Mouse (Mus musculus) midbrain, embryonic 11.5 days (tissue): ENCODE measurements at regions not wholly inside any gene's neighbourhood (a gene's known extent, or its start where the extent isn't known, plus 50 kb on each side); places are given as distances from the start of the nearest gene placed in this dataset.
A peak's percentile ranks its signal among the peaks of the same experiment; 100 is the strongest.

ENCODE experiments used
- ATAC-seq: fragments of 200-750 bp; cut with Nextera tagmentation; 2 replicates; pipeline ENCODE4 v1.8.0; 2017; ENCODE audit warnings: moderate TSS enrichment, moderate library complexity; ENCODE audit not compliant: low FRiP score
- DNase-seq: peaks from one replicate; pipeline ENCODE4 v3.0.0; 2015; ENCODE audit warnings: low spot score; ENCODE audit errors: missing footprints
- H3K27ac ChIP-seq: fragments of 300-500 bp; sonication (generic); 2 replicates; pipeline ENCODE4 v1.5.1; 2014; ENCODE audit warnings: low read depth, low read length
- H3K27me3 ChIP-seq: fragments of 300-500 bp; sonication (generic); 2 replicates; pipeline ENCODE4 v1.6.1; 2014; ENCODE audit warnings: mild to moderate bottlenecking, low read length, moderate library complexity, mixed read lengths; ENCODE audit not compliant: control insufficient read depth, insufficient read depth
- H3K36me3 ChIP-seq: fragments of 300-500 bp; sonication (generic); 2 replicates; pipeline ENCODE4 v1.6.1; 2014; ENCODE audit warnings: mild to moderate bottlenecking, low read length, moderate library complexity, mixed read lengths; ENCODE audit not compliant: control insufficient read depth, insufficient read depth
- H3K4me1 ChIP-seq: fragments of 300-500 bp; sonication (generic); 2 replicates; pipeline ENCODE4 v1.6.1; 2014; ENCODE audit warnings: low read length; ENCODE audit not compliant: control insufficient read depth, insufficient read depth
- H3K4me2 ChIP-seq: fragments of 300-500 bp; sonication (generic); 2 replicates; pipeline ENCODE4 v1.6.1; 2014; ENCODE audit warnings: mild to moderate bottlenecking, moderate library complexity
- H3K4me3 ChIP-seq: fragments of 300-500 bp; sonication (generic); 2 replicates; pipeline ENCODE4 v1.5.1; 2014; ENCODE audit warnings: low read depth, low read length
- H3K9ac ChIP-seq: fragments of 300-500 bp; sonication (generic); 2 replicates; pipeline ENCODE4 v1.6.1; 2014; ENCODE audit warnings: low read length
- H3K9me3 ChIP-seq: fragments of 300-500 bp; sonication (generic); 2 replicates; pipeline ENCODE4 v1.6.1; 2016; ENCODE audit warnings: low read length; ENCODE audit not compliant: control insufficient read depth
- WGBS: fragments of 180-500 bp; shearing (Covaris S2); extraction: QIAGEN DNeasy Blood & Tissue Kit; methylation state at CpG from one replicate; pipeline ENCODE4 v1.1.7; 2014; 5-methylcytosine and 5-hydroxymethylcytosine counted together

DNA sequence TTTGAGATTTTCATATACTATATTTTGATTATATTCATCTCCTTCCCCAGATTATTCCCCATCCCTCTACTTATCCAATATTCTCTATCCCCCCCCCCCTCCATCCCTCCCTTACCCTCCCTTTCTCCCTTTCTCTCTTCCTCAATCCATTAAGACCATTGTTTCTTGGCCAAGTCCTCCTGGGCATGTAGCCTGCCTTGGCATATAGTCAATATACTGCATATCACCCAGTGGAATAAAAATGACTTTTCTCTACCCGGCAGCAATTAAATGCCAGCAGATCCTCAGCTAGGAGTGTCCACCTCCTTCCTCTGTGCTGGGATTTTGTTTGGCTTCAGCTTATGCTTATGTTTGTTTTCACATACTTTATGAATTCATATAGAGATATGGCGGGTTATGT, 987.3 kb downstream of the Robo2 start:
- Histone ChIP-seq H3K4me3 (no peak overlapping the region), H3K36me3 (no peaks in the 10 kb centered on the region), H3K27ac (no peak overlapping the region), H3K9ac (no peak overlapping the region), H3K4me2 (no peak overlapping the region), H3K9me3 (no peaks in the 10 kb centered on the region; the same call in 1 of the 2 replicates), H3K27me3 (no peaks in the 10 kb centered on the region), H3K4me1 (no peaks in the 10 kb centered on the region)
- ATAC-seq (no peak), DNase-seq (no peak)
- 88% methylated on average over 2 of the region's 2 CpGs for WGBS

DNA sequence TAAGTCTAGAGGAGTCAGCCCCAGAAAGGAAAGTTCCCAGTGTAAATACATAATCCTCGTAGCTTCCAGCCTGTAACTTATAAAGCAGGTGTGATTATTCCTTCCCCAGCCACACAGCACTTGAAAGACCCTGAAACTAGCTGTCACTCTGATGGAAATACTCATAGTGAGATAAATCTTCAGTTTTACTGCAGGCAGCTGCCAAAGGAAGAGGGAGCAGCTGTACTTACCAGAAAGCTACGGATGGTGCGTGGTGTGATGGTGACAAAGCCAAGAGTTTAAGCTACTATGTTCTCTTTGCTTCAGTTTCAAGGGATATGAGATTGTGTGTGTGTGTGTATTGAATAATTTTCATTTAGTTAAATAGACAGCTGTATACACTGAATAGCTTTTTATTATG, 1007.1 kb downstream of the Robo2 start:
- no peak overlapping the region for H3K9ac ChIP-seq
- DNase-seq (no peak), ATAC-seq (no peak)
- H3K4me2 ChIP-seq, result no peak overlapping the region
- H3K4me1 ChIP-seq, result no peaks in the 10 kb centered on the region
- H3K36me3 ChIP-seq, result no peaks in the 10 kb centered on the region
- no peak overlapping the region for H3K27ac ChIP-seq
- no peaks in the 10 kb centered on the region for H3K9me3 ChIP-seq
- WGBS, result 72% methylated on average over 3 of the region's 3 CpGs
- H3K4me3 ChIP-seq, result no peak overlapping the region
- no peaks in the 10 kb centered on the region for H3K27me3 ChIP-seq

DNA sequence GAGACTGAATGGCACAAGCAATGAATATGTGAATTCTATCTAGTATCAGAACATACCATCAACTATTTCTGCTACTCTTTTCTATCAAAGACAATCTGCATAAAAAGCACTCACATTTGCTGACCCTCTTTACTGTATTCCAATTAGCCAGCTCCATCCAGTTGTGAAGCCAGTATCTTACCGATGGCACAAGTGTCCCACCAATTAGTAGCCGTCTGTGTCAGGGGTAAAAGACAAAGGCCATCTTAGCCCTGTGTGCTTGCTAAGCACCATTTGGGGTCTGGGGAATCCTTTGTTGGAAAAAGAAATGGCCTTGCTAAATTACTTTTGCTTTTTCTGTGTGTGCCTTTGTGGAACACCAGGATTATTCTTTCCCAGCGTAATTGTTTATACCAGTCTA, 1007.5 kb downstream of the Robo2 start:
- no peaks in the 10 kb centered on the region for H3K4me1 ChIP-seq
- no peaks in the 10 kb centered on the region for H3K9me3 ChIP-seq
- ATAC-seq (no peak), DNase-seq (no peak)
- no peaks in the 10 kb centered on the region for H3K36me3 ChIP-seq
- no peak overlapping the region for H3K4me3 ChIP-seq
- H3K27ac ChIP-seq, result no peak overlapping the region
- H3K4me2 ChIP-seq, result no peak overlapping the region
- WGBS, result 69% methylated on average over 3 of the region's 3 CpGs
- no peak overlapping the region for H3K9ac ChIP-seq
- no peaks in the 10 kb centered on the region for H3K27me3 ChIP-seq

DNA sequence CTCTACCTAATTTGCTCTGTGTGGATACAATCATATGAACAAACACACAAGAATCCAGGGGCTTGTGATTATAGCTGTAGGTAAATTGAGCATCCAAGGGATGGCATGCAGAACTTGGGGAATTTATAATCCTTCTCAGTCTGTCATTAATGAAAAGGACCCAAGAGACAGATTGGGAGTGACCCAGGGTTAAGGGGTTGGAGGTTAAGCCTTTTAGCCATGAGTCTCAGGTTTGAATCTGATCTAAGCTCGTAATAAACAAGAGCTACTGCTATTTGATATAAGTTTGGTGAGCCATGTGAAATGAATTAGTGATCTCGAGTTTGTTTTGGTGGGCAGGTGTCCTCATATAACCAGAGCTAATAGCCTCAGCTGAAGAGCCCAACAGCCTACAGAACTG, 1032.6 kb downstream of the Robo2 start:
- no peak overlapping the region for H3K9ac ChIP-seq
- H3K9me3 ChIP-seq, result no peaks in the 10 kb centered on the region
- no peaks in the 10 kb centered on the region for H3K36me3 ChIP-seq
- no peaks in the 10 kb centered on the region for H3K4me1 ChIP-seq
- no peak for ATAC-seq
- no peak overlapping the region for H3K4me3 ChIP-seq
- no peak for DNase-seq
- H3K27me3 ChIP-seq, result no peaks in the 10 kb centered on the region
- H3K27ac ChIP-seq, result no peak overlapping the region
- WGBS, result 36% methylated on average over 2 of the region's 2 CpGs
- H3K4me2 ChIP-seq, result no peak overlapping the region

DNA sequence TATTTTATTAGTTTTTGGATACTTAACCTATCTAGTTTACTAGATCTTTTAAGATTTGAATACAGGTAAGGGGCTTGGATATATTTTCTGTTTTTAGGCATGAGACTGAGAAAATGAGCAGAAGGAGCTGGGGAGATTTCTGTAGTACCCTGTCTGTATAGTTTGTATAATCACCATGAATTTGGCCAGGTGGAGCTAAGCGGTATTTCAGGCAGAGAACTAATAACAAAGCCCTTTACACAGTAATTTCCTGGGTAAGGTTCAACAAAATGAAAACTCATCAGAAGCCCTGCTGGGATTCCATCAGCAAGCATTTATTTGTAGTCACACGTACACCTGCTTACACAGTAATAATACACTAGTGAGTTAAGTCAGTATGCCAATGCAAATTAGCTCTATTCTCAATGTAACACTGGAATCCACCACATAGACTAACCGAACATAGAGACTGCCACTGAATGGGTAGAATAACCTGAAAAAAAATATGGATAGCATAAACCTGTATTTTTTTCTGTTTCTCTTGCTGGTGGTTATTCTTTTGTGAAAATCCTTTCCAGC, 1036.9 kb downstream of the Robo2 start:
- H3K9ac ChIP-seq, result no peak overlapping the region
- H3K4me1 ChIP-seq, result no peaks in the 10 kb centered on the region
- H3K9me3 ChIP-seq, result no peaks in the 10 kb centered on the region
- no peak for DNase-seq
- H3K4me3 ChIP-seq, result no peak overlapping the region
- no peaks in the 10 kb centered on the region for H3K27me3 ChIP-seq
- WGBS, result 83% methylated on average over 3 of the region's 3 CpGs
- H3K27ac ChIP-seq, result no peak overlapping the region
- no peak overlapping the region for H3K4me2 ChIP-seq
- no peaks in the 10 kb centered on the region for H3K36me3 ChIP-seq
- no peak for ATAC-seq

GRCm38 (mm10) chr16:73368607-73369233, 1042.9 kb downstream of the Robo2 start:
- ATAC-seq, result peak; percentile 57
- no peak for DNase-seq
- no peak overlapping the region for H3K4me2 ChIP-seq
- H3K27ac ChIP-seq, result no peak overlapping the region
- no peak overlapping the region for H3K9ac ChIP-seq
- no peaks in the 10 kb centered on the region for H3K36me3 ChIP-seq
- H3K9me3 ChIP-seq, result no peaks in the 10 kb centered on the region
- no peaks in the 10 kb centered on the region for H3K27me3 ChIP-seq
- WGBS, result 29% methylated on average over 10 of the region's 10 CpGs
- H3K4me3 ChIP-seq, result no peak overlapping the region
- H3K4me1 ChIP-seq, result no peaks in the 10 kb centered on the region

GRCm38 (mm10) chr16:73367926-73368325, 1043.7 kb downstream of the Robo2 start:
- Histone ChIP-seq H3K27me3 (no peaks in the 10 kb centered on the region), H3K9ac (no peak overlapping the region), H3K4me2 (no peak overlapping the region), H3K27ac (no peak overlapping the region), H3K4me3 (no peak overlapping the region), H3K9me3 (no peaks in the 10 kb centered on the region), H3K36me3 (no peaks in the 10 kb centered on the region), H3K4me1 (no peaks in the 10 kb centered on the region)
- ATAC-seq, result no peak
- DNase-seq, result no peak
- 90% methylated on average over 5 of the region's 5 CpGs for WGBS

DNA sequence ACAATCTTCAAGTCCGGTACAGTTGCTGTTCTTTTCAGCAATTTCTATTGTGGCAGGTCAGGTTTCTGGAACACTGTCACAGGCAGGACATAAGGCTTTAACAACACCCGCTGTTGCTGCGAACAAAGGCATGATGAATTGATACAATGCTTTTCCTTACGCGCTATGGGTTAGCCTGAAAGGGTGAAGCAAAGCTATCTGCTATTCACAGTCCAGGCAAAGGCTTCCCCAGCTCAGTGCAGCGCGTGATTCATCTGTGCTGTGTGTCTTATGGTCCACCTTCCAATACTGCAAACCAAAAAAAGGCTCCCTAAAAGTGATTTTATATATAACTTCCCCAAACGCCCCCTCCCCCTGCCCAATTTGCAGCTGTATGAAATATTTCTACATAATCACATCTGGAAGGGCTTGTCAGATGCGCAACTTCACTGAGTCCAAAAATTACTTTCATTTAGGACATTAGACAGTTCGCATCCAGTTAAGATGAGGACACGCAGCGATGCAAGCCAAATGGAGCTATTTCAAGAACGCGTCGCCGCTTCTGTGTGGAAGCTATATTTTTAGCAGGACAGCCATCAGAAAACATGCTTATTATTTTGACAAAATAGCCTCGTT, 1044.3 kb downstream of the Robo2 start:
- H3K27me3 ChIP-seq, result no peaks in the 10 kb centered on the region
- no peak overlapping the region for H3K9ac ChIP-seq
- peak; percentile 53; the same call in 1 of the 2 replicates for ATAC-seq
- H3K4me3 ChIP-seq, result no peak overlapping the region
- H3K4me1 ChIP-seq, result no peaks in the 10 kb centered on the region
- 77% methylated on average over 17 of the region's 17 CpGs for WGBS
- H3K4me2 ChIP-seq, result no peak overlapping the region
- H3K36me3 ChIP-seq, result no peaks in the 10 kb centered on the region
- H3K9me3 ChIP-seq, result no peaks in the 10 kb centered on the region
- H3K27ac ChIP-seq, result no peak overlapping the region
- DNase-seq, result no peak

DNA sequence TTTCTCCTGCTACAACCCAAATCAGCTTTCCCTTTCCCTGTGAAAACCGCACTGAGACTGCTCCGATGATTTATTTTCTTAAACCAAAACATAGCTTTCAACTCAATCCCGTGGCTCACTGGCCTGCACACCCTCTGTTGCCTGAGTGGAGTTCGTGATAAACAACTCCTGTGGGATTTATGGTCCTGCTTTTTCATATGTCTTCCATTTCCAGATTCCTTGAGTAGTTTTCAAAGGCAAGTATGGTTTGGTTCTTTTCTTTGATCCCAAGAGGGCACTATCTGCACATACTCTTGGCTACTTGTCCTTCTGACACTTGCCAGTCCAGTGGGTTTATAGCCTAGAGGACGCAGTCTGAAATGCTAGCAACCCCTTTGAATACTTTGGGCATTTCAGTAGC, 1042.6 kb downstream of the Robo1 start:
- Histone ChIP-seq H3K27ac (no peak overlapping the region), H3K36me3 (no peaks in the 10 kb centered on the region), H3K9me3 (no peaks in the 10 kb centered on the region), H3K4me1 (no peaks in the 10 kb centered on the region), H3K27me3 (no peaks in the 10 kb centered on the region), H3K4me2 (no peak overlapping the region), H3K4me3 (no peak overlapping the region), H3K9ac (no peak overlapping the region)
- no peak for ATAC-seq
- 84% methylated on average over 5 of the region's 5 CpGs for whole genome bisulfite sequencing
- no peak for DNase-seq
